Mouse (Mus musculus) ES-E14 (cell line): ENCODE results near the gene Chsy1.

Experiments
- CHD2 ChIP-seq: IDR thresholded peaks from 2 replicates; pipeline ENCODE4 v1.6.1; 2014; ENCODE audit warnings: mild to moderate bottlenecking, low read depth, low read length, inconsistent platforms
- HCFC1 ChIP-seq: IDR thresholded peaks from 2 replicates; pipeline ENCODE4 v1.6.1; 2012; ENCODE audit warnings: low read length, inconsistent platforms, borderline replicate concordance; ENCODE audit not compliant: insufficient read depth
- MAFK ChIP-seq: IDR thresholded peaks from 2 replicates; pipeline ENCODE4 v1.6.1; 2014; ENCODE audit warnings: mild to moderate bottlenecking, low read depth, low read length, inconsistent platforms; ENCODE audit not compliant: insufficient read depth
- ZC3H11A ChIP-seq: IDR thresholded peaks from 2 replicates; pipeline ENCODE4 v1.6.1; 2012; ENCODE audit warnings: low read depth, mild to moderate bottlenecking, inconsistent platforms, low read length, borderline replicate concordance
- ZNF384 ChIP-seq: IDR thresholded peaks from 2 replicates; pipeline ENCODE4 v1.6.1; 2012; ENCODE audit warnings: low read depth, low read length, inconsistent platforms

DNA sequence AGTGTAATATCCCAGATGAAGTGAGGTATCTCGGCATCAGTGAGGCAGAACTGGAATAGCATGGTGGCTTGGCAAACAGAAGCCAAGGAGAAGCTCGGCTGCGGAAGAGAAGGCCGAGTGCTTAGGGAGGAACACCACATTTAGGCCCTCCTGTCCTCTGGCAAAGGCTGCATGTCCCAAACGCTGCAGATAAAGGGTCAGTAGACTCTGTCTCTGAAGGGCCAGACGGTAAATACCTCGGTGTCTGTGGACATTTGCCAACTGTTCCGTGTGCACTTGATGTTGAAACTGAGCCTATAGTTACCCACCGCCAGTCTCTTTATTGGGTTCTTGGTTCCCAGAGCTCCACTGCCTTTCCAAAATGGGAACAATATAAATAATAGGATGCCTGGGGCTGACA, 48.1 kb downstream of the Chsy1 start:
- TF ChIP-seq MAFK (no peak), ZC3H11A (no peak), CHD2 (no peak), HCFC1 (no peak), ZNF384 (no peak)
